Mouse (Mus musculus): ENCODE data around the gene Dcaf8. TPM values are rescaled to one million over a fixed set of nuclear protein-coding genes. Genes with fewer than 3 reads are reported as not detected.
"Not testable (repeated sequence)": the region's sequence is repeated elsewhere in the genome, so short reads cannot be mapped to it uniquely, and the experiment has no call there.

The Dcaf8 gene
- total RNA-seq, 2 experiments from 2014 or later = 97.8 to 104 TPM

DNA sequence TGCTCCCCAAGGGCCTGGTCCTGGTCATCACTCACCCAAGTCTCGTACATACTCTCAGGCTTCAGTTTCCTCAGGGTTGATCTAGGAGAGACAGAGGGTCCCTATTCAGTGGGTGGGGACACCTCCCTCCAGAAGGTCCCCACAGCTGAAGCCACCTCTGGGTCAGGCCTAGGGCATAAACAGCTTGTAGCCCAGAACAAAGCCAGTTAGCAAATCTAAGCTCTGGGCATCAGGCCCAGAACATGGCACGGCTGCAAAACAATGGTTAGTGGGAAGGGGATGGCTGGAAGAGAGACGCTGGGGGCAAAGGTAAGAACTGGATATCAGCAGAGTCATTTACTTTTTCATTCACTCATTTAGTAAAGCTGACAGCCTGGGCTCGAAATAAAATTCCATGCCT, 65.9 kb downstream of the Dcaf8 start:
- DNase-seq (ENCODE audit: low spot score in 2 of 2) = no peak

DNA sequence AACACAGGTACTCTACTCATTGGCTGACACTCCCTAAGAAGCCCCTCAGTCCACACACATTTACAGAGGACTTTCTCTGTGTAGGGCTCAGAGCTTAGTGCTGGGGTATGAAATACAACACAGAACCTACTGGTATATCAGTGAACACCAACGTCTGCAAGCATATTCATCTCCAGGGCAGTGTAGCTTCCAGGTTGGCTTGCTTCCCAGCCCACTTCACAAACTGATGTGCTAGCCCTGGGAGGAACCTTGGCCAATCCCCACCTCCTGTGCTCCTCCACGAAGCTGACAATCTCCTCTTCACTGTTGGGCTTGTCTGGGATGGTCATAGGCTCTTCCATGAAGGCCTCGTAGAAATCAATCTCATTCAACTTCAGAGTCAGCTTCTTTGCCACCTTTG, 66.9 kb downstream of the Dcaf8 start:
- DNase-seq (ENCODE audit: low spot score in 2 of 2) = no peak

DNA sequence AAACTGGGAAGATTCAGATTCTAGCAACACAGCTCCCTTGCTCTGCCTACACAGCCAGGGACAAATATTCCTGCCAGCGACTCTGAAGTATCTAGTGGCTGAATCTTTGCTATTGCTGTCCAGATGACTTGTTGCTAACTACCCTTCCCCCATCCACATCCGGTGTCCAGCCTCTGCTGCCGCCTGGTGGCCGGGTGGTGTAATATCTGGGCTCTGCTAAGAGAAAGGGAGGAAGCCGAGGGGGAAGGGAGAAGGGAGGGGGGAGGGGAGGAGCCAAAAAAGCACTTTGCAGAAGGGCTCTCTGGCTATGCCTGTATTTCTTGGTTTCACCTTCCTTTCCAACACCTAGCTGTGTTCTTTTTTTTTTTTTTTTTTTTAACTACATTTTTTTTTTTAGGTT, 69.3 kb downstream of the Dcaf8 start:
- peak; percentile 91 to 94 for DNase-seq (ENCODE audit: low spot score in 2 of 2)

DNA sequence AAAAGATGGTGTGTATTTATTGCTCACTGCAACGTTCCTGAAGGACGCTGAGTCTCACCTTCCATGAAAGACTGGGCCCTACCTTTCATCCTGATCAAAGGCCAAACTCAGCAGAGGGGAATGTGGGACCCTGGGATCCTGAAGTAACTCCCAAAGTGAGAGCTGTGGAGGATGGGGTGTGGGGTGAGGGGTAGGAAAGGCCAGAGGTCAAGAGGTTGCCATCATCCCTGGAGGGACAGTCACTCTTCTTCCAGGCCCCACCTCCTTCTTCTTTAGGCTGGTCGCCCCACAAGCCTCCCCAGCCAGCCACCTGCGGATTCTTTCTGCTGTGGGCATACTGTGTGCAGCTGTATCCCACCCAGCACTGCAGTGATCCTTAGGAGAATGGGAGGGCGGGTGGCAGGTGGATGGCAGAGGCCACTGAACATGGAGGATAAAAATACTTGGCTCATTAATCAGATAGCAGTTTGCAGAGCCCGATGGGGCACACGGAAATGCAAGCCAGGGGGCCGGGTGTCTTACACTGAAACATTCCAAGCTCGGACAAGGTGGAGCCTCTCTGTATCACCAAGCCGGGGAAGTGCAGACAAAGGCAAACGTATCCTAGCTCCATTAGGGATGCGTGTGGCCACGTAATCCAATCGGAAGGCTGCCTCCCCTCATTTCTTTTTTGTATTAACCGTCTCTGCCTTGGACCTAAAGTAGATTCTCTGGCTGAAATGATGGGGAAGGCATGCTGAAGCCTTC, 70.5 kb downstream of the Dcaf8 start:
- DNase-seq (ENCODE audit: low spot score in 2 of 2) = no peak

DNA sequence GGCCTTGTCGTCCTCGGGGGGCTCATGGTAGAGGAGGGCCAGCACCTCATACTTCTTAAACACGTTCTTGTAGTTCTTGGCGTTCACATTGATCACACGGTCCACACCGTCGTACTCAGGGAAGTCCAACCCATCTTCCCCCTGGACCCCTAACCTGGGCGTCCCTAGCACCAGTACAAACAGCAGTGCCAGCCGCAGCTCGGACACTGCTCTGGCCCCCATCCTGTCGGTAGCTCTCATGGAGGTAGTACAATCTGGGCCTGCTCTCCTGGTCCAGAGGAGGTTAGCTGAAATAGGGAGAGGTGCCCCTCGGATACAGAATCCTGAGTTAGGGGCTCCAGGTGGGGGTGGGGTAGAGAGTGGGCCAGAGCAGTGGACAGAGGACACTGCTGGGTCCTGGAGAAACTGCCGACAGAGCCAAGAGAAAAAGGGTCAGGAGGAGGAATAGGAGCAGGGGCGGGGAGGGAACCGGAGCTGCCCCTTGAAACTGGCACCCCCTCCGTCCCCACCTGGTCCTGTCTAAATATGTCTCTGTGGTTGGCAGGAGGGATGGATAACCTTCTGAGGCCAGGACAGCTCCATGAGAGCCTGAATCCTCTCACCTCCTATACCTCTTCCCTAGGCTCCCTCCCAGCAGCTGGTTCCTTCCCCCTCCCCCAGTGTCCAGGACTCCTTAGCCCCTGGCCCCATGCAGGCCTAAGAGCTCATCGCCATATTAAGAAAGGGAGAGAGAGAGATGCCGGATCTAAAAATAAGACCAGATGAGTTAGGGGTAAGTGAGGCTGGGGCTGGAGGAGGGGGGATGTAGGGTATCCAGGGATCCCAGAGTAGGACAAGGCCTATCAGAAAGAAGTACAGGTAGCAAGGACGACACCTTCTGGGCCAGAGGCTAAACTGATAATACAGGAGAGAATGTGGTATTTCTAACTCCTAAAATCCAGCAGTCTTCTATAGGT, 71.8 kb downstream of the Dcaf8 start, which contains the start of gene Casq1:
Casq1 (minus strand) TSS at position 418 of the 956 bp plus-strand sequence.
- no peak for DNase-seq (ENCODE audit: low spot score in 2 of 2)

DNA sequence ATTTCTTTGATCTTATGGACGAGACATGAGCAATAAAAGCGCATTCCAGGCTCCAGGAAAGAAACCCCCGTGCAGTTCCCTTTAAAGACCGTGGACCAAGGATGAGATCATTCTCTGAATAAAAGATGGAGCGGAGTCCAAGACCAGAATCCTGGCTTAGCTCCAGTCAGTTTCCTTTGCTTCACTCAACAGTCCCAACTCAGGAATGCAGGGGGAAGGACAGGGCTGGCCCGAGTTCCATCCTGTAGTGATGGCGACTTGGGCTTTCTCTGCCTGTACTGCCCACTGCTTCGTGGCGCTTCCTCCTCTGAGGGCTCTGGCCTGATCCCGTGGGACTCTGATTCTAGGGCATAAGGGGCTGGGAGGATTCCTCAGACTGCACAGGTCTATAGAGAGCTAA, 72.5 kb downstream of the Dcaf8 start:
- peak in 1 of 2 experiments; percentile 71 for DNase-seq (ENCODE audit: low spot score in 2 of 2)

DNA sequence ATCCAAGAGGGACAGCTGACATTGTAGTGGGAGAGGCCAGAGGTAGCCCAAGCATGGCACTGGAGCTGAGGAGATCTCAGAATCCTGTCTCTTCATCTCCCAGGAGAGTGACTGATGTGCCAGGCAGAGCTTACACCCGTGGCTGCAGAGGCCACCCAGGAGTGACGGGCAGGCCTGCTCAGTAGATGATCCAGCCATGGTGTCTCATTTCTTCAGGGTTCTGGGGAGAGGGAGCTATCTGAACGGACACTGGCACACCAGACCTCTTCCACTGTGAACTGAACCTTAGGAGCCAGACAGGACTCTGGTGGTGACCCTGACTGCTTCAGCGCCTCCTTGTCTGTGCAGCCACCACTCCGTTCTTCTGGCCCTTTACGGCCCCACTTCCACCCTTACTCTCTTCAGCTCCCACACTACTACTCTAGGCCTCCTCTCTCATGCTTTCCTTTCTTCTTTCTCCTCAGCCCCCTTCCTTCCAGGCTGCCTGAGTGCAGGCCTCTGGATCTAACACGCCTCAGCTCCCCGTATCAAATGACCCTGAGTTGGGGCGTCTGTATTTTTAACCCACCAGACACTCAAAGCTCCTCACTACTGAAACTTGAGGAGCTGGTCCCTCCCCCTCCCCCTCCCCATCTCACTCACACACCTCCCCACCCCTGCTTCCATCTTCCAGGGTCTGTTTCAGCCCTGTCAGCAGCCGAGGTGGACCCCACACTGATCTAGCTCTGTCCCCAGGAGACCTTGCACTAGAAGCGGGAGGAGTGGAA, 73.6 kb downstream of the Dcaf8 start:
- DNase-seq (ENCODE audit: low spot score in 2 of 2) = no peak

DNA sequence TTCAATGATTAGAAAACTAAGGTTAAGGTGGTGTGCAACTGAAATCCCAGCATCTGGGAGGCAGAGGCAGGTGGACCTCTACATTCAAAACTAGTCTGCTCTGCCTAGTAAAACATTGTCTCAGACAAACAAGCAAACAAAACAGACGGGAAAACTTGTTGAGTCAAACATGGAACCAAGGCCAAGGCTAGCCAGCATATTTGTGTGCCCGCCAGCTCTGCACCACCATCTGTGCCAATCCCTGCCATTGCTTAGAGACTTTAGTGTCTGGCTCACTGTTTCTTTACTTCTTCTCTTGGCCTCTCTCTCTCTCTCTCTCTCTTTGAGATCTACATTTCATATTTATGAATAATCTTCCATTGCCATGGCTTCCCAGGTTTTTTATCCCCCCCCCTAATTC, 80.3 kb downstream of the Dcaf8 start:
- DNase-seq (ENCODE audit: low spot score in 2 of 2) = peak in 1 of 2 experiments; percentile 25

DNA sequence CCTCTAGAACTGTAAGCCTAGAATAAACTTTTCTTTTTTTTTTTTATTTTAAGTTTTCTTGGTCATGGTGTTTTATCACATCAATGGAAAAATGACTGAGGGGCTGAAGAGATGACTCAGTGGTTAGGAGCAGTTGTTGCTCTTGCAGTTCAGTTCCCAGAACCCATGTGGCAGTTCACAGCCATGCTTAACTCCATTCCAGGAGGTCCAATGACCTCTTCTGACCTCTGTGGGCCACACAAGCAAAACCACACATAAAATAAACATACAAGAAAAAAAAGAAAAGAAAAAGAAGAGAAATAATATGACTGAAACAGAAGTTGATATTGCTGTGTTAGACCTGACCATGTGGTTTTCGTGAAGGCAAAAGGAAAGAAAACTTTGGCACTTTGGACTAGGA, 81.3 kb downstream of the Dcaf8 start:
- DNase-seq (ENCODE audit: low spot score in 2 of 2) = no peak

DNA sequence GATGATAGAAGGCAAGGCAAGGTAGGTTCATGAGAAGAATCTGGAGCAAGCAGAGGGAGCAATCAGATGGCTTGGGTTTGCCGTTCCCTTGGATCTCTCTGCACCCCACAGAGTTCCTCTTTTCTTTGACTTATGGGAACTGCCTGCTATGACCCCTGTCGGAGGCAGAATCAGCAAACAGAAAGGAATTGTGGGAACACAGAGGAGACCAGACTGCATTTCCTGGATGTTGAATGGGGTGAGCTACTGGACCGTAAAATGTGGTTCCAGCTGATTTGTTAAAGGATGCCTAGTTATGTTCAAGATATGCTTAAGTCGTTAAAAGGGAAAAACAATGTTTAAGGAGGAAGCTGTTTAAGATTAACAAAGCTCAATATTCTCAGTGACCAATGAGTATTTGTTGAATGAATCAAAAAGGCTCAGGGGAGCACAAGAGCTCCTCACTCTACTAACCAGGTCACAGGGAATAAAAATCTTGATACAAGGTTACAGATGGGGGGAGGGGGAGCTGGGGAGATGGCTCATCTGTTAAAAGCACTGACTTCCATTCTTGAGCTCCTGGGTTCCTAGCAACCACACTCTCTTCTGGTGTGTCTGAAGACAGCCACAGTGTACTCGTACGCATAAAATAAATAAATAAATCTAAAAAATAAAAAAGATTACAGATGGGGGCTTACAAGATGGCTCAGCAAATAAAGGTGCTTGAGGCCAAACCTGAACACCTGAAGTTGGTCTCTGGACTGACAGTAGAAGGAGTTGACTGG, 93.2 kb downstream of the Dcaf8 start:
- no peak for DNase-seq (ENCODE audit: low spot score in 2 of 2)

DNA sequence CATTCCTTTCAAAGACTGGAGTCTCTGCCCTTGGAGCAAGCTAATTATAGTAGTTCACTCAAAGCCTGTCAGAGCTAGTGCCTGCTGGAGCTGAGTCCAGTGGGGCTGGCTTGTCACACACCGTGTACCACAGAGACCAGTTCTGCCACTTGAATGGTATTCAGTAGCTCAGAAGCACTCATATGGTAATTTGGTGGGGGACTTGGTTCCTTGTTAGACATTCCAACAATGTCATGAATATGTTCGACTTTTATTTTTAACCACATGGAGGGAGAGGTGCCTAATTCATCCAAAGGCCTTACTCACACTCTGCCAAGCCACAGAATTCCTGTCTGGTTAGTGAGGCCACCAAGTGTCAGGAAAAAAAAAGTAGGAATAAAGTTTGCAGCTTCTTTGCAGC, 94.5 kb downstream of the Dcaf8 start:
- peak in 1 of 2 experiments; percentile 33 for DNase-seq (ENCODE audit: low spot score in 2 of 2)

DNA sequence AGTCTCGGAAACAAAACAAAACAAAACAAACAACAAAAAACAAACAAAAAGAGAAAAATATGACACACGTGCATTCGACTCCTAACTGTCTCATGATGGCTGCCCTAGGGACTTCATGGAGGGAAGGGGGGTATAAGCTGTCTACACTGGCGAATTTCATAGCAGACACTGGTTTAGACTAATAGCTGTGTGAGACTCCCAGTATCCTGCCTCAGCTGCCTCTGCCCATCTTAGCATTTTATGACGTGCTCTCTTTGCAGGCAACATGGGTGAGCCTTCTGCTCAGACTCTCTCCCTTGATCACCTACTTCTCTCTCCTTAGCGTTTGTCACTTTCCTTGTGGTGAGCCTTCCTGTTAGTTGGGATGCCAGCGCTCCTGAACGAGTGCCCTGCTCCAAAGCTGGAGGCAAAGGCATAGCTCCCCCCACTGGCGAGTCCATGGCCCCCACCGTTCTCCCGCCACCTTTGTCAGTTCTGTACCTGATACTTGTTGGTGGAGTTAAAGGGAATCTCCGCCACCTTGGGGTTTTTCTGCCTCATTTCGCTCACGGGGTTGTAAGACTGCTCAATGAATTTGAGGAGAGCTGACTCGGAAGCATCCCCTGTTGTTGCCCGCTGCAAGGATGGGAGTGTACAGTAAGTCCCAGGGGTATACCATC, 95.8 kb downstream of the Dcaf8 start:
- no peak for DNase-seq (ENCODE audit: low spot score in 2 of 2)

DNA sequence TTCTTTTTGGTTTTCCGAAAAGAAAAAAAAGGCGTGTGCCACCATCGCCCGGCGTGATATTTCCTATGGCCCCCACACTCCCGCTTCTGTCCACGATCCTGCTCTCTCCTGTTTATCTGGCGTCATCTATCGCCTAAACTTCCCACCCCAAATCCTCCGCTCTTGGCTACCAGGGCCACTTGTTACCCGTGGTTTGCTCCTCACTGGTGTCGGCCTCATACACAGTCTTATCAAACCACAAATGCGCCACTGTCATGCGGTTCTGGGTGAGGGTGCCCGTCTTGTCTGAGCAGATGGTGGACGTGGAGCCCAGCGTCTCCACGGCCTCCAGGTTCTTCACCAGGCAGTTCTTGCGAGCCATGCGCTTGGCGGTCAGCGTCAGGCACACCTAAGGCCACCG, 96.8 kb downstream of the Dcaf8 start:
- DNase-seq (ENCODE audit: low spot score in 2 of 2) = not testable (repeated sequence)

Other genes with a start within 250 kb of the Dcaf8 start
- gene Slamf6, start 230.6 kb upstream of the Dcaf8 start, total RNA-seq (2021) = not detected
- 10 to 100 TPM; 21.9 to 22.4 TPM for gene Vangl2, start 119.6 kb upstream of the Dcaf8 start, total RNA-seq (2021)
- gene Nhlh1, start 90.5 kb upstream of the Dcaf8 start, total RNA-seq (2021) = under 1 TPM; 0.85 to 0.91 TPM
- 100 to 1,000 TPM; 152 TPM for gene Copa, start 65.6 kb upstream of the Dcaf8 start, total RNA-seq (2021)
- gene Ncstn, start 65.3 kb upstream of the Dcaf8 start, total RNA-seq (2021) = 10 to 100 TPM; 71.4 to 73.2 TPM
- gene Pex19, start 21.3 kb upstream of the Dcaf8 start, total RNA-seq (2021) = 100 to 1,000 TPM in 1 of 2 experiments, 10 to 100 TPM in 1; 98.8 to 110 TPM
- 100 to 1,000 TPM; 360 to 376 TPM for gene Pea15a, start 58.7 kb downstream of the Dcaf8 start, total RNA-seq (2021)
- 1 to 10 TPM; 1.1 to 1.4 TPM for gene Casq1, start 71.8 kb downstream of the Dcaf8 start, total RNA-seq (2021)
- not detected for gene Atp1a4, start 110.3 kb downstream of the Dcaf8 start, total RNA-seq (2021)
- gene Igsf8, start 113.6 kb downstream of the Dcaf8 start, total RNA-seq (2021) = 100 to 1,000 TPM; 185 to 195 TPM
- gene Atp1a2, start 150.0 kb downstream of the Dcaf8 start, total RNA-seq (2021) = 100 to 1,000 TPM; 610 to 641 TPM
- 10 to 100 TPM; 37.4 to 50.1 TPM for gene Kcnj9, start 181.2 kb downstream of the Dcaf8 start, total RNA-seq (2021)
- 100 to 1,000 TPM; 101 to 106 TPM for gene Kcnj10, start 193.1 kb downstream of the Dcaf8 start, total RNA-seq (2021)
- gene Pigm, start 228.5 kb downstream of the Dcaf8 start, total RNA-seq (2021) = 1 to 10 TPM; 8.9 to 9.5 TPM